Mouse (Mus musculus) small intestine, adult 2 months (tissue): Measurements from ENCODE around the gene Ankrd13d. TPM values are rescaled to one million over a fixed set of nuclear protein-coding genes. Genes with fewer than 3 reads are reported as not detected.

Experiments
- H3K27ac ChIP-seq: fragments of 200-500 bp; 2 replicates; pipeline ENCODE4 v1.5.1; 2012; ENCODE audit warnings: low read depth, low read length, control low read depth, inconsistent platforms; ENCODE audit not compliant: insufficient read depth
- H3K27me3 ChIP-seq: fragments of 200-500 bp; 2 replicates; pipeline ENCODE4 v1.6.1; 2012; ENCODE audit warnings: mild to moderate bottlenecking, moderate library complexity, low read length, inconsistent platforms; ENCODE audit not compliant: control insufficient read depth, insufficient read depth
- H3K36me3 ChIP-seq: fragments of 200-500 bp; 2 replicates; pipeline ENCODE4 v1.6.1; 2012; ENCODE audit warnings: mild to moderate bottlenecking, low read length, control low read depth, inconsistent platforms; ENCODE audit not compliant: control insufficient read depth, insufficient read depth
- H3K4me1 ChIP-seq: fragments of 200-500 bp; 2 replicates; pipeline ENCODE4 v1.6.1; 2012; ENCODE audit warnings: low read length, inconsistent platforms, mixed read lengths; ENCODE audit not compliant: control insufficient read depth, insufficient read depth, insufficient read length
- H3K4me3 ChIP-seq: fragments of 200-500 bp; 2 replicates; pipeline ENCODE4 v1.5.1; 2012; ENCODE audit warnings: low read depth, mild to moderate bottlenecking, control low read depth, inconsistent platforms, low read length, moderate library complexity
- CTCF ChIP-seq: fragments of 200-500 bp; IDR thresholded peaks from 2 replicates; pipeline ENCODE4 v1.5.1; 2012; ENCODE audit warnings: low read depth, mild to moderate bottlenecking, control low read depth, inconsistent platforms, low read length, moderate library complexity, mixed read lengths; ENCODE audit not compliant: insufficient replicate concordance, insufficient read length; ENCODE audit errors: extremely low read depth
- POLR2A ChIP-seq: fragments of 200-500 bp; IDR thresholded peaks from 2 replicates; pipeline ENCODE4 v1.6.1; 2012; ENCODE audit warnings: low read depth, mild to moderate bottlenecking, control low read depth, inconsistent platforms, low read length, moderate library complexity
- WGBS: fragments of 180-500 bp; shearing (Covaris S2); methylation state at CpG from one replicate; pipeline ENCODE4 v1.1.7; 2018; 5-methylcytosine and 5-hydroxymethylcytosine counted together
- polyA plus RNA-seq: library from polyadenylated mRNA; depleted of rRNA; stranded (reverse); fragments of >200 nt; gene quantifications from 2 replicates; pipeline ENCODE4 v1.2.3, GENCODE M21; 2012

Gene Ankrd13d
- polyA plus RNA-seq, 1 experiment = 1.1 TPM

- WGBS = 92% methylated on average over 1 of the region's 1 CpGs
- H3K27ac ChIP-seq = no peak overlapping the region
- no peaks in the 10 kb centered on the region for H3K4me1 ChIP-seq
- TF ChIP-seq POLR2A (no peak), CTCF (no peak)
- peaks cover 88% of the 10 kb centered on the region for H3K36me3 ChIP-seq
- H3K4me3 ChIP-seq = no peak overlapping the region
- H3K27me3 ChIP-seq = no peaks in the 10 kb centered on the region
These were observed 38.7 kb upstream of the Ankrd13d start for GRCm38 (mm10) chr19:4321622-4322021.

- no peak overlapping the region for H3K4me3 ChIP-seq
- no peak for TF ChIP-seq POLR2A
- no peak for TF ChIP-seq CTCF
- peaks cover 70% of the 10 kb centered on the region for H3K36me3 ChIP-seq
- H3K27me3 ChIP-seq = no peaks in the 10 kb centered on the region
- H3K27ac ChIP-seq = no peak overlapping the region
- peaks cover 3% of the 10 kb centered on the region; the same call in 1 of the 2 replicates for H3K4me1 ChIP-seq
- WGBS = 59% methylated on average over 4 of the region's 4 CpGs
These were observed 36.3 kb upstream of the Ankrd13d start for GRCm38 (mm10) chr19:4319272-4319671.

- H3K4me1 ChIP-seq = peaks cover 3% of the 10 kb centered on the region; the same call in 1 of the 2 replicates
- H3K27me3 ChIP-seq = no peaks in the 10 kb centered on the region
- TF ChIP-seq CTCF (no peak), POLR2A (no peak)
- no peak overlapping the region for H3K27ac ChIP-seq
- H3K36me3 ChIP-seq = peaks cover 55% of the 10 kb centered on the region
- no peak overlapping the region for H3K4me3 ChIP-seq
- 89% methylated on average over 3 of the region's 3 CpGs for WGBS
These were observed 34.2 kb upstream of the Ankrd13d start for GRCm38 (mm10) chr19:4317181-4317580.

GRCm38 (mm10) chr19:4315223-4315944 lies 32.4 kb upstream of the Ankrd13d start:
- Histone ChIP-seq H3K27ac (no peak overlapping the region), H3K36me3 (peaks cover 40% of the 10 kb centered on the region), H3K4me3 (no peak overlapping the region), H3K27me3 (no peaks in the 10 kb centered on the region), H3K4me1 (peaks cover 3% of the 10 kb centered on the region; the same call in 1 of the 2 replicates)
- TF ChIP-seq CTCF (no peak), POLR2A (no peak)
- WGBS = 30% methylated on average over 6 of the region's 6 CpGs

- Histone ChIP-seq H3K36me3 (0 out of 2 replicates have a peak, but pooled peaks cover 3% of the 10 kb centered on the region), H3K27me3 (no peaks in the 10 kb centered on the region), H3K27ac (no peak overlapping the region), H3K4me1 (peaks cover 4% of the 10 kb centered on the region; the same call in 1 of the 2 replicates), H3K4me3 (no peak overlapping the region)
- TF ChIP-seq CTCF (peak; percentile 73; the same call in 1 of the 2 replicates), POLR2A (no peak)
These were observed 26.8 kb upstream of the Ankrd13d start for GRCm38 (mm10) chr19:4309776-4310185.

GRCm38 (mm10) chr19:4309302-4309701 lies 26.4 kb upstream of the Ankrd13d start:
- H3K4me3 ChIP-seq = no peak overlapping the region
- TF ChIP-seq POLR2A (no peak), CTCF (no peak)
- H3K27ac ChIP-seq = no peak overlapping the region
- no peaks in the 10 kb centered on the region for H3K27me3 ChIP-seq
- WGBS = 94% methylated on average over 4 of the region's 4 CpGs
- peaks cover 9% of the 10 kb centered on the region; the same call in 1 of the 2 replicates for H3K4me1 ChIP-seq
- 0 out of 2 replicates have a peak, but pooled peaks cover 2% of the 10 kb centered on the region for H3K36me3 ChIP-seq

GRCm38 (mm10) chr19:4306190-4306577 lies 23.2 kb upstream of the Ankrd13d start, which contains the start of gene Grk2:
Gene Grk2 (minus strand): TSS chr19:4306222.
- TF ChIP-seq CTCF = peak; percentile 68
- TF ChIP-seq POLR2A = no peak
- 9% methylated on average over 44 of the region's 46 CpGs for WGBS
- H3K4me1 ChIP-seq = peaks cover 23% of the 10 kb centered on the region
- no peaks in the 10 kb centered on the region for H3K27me3 ChIP-seq
- H3K36me3 ChIP-seq = no peaks in the 10 kb centered on the region
- H3K4me3 ChIP-seq = peak within 1 kb of the TSS; percentile 86
- peak within 1 kb of the TSS; percentile 89 for H3K27ac ChIP-seq
